Mouse (Mus musculus): ENCODE measurements around the gene Mad1l1.
A peak's percentile ranks its signal among the peaks of the same experiment; 100 is the strongest.

The Mad1l1 gene

DNA sequence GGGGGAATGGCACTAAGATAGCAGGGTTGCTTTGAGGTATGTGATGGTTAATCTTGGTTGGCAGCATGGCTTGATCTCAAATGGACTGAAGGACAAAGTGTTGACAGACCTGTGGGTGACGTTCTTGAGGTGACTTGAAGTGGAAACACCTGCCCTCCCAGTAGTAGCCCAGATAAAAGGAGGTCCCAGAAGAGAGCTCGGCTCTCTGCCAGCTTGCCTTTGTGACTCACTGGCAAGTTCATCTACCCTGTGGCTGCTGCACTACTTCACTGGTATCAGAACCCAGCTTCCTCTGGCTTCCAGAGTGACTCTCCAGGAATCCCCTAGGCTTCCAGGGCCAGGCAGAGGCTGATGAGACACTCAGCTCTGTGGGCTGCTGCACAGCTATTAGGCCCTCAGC lies 170.2 kb downstream of the Mad1l1 start:
- DNase-seq (ENCODE audit: extremely low read depth, insufficient read length, low spot score) = no peak

DNA sequence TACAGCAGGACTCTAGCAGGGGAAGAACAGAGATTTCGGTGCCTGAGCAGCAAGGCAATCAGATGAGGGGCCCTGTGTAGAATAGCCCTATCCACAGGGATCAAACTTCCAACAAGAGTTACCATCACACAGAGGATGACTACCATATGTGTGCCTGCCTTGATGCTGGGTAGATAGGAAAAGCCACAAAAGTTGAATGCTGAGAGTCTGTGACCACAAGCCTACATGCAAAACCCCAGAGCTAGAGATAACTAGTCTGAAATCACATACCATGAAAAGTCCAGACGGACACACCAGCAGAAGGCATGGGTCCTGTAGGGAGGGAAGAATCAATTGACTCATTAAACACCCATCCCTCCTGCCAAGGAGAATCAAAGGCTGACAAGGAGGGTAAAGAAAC lies 170.7 kb downstream of the Mad1l1 start:
- no peak for DNase-seq (ENCODE audit: extremely low read depth, insufficient read length, low spot score)

DNA sequence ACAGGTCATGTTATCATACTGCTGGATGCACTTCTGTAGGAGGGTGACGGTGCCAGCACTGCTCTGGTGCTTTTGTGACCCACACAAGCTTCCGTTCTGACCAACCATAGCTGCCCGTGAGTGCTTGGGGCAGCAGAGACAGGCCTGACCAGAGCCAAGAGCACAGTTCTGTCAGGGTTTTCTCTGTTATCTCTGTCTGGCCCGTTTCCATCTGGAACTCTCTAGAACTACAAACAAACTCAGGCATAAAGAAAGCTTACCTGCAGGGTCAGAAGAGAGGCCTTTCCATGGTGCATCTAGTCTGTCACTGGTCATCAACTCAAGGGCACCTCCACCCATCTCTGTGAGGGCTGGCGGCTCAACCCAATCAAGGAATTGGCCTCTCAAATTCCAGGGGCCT lies 171.2 kb downstream of the Mad1l1 start:
- DNase-seq (ENCODE audit: extremely low read depth, insufficient read length, low spot score) = no peak

DNA sequence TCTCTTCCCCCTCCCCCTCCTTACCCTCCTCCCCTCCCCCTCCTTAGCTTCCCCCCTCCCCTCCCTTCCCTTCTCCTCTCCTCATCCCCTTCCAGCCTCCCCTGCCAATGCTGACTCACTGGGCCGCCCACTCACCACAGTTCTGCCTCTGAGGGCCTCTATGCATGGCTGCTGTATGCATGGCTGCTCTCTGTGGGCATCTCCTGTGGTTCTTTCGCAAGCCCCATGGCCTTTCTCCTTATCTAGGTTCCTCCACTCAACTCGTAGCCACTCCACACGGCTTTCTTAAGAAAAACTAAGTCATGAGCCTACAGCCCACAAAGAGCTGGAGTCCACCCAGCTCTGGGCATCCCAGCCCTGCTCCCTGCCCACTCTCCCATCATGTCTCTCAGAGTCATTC lies 172.1 kb downstream of the Mad1l1 start:
- DNase-seq (ENCODE audit: extremely low read depth, insufficient read length, low spot score) = peak; percentile 39

DNA sequence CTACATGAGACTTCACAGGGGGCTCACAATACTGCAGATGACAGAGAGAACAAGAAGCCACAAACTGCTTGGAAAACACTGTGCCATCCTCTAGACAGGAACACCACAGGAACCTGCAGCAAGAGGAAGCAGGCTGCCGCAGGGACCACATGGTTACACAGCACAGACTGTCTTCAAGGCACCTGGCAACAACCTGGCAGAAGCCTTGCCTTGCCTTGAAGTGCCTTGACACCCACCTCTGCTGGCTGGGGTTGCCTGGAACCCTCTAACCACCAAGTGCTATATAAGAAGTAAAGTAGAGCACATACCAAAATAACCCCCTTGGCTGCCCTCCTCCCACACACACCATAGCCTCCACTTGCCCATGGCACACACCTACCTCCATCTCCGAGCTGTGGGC lies 177.8 kb downstream of the Mad1l1 start:
- no peak for DNase-seq (ENCODE audit: extremely low read depth, insufficient read length, low spot score)

DNA sequence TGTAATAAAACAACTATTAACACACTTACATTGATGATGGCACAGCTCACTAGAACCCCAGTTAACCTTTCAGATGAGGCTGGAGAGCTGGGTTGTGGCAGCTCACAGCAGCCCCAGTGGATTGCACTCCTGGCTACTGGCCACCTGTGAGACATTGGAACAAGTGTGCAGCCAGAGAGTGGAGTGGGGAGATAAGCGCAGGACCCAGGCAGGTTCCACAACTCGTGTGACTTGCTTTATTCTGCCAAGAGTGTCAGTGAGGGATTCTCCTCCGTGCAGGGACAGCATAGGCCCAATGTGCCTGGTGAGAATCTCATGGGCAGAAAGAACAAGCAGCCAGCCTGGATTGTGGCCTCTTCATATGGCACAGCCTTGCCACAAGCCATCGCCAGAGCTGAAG lies 180.0 kb downstream of the Mad1l1 start:
- DNase-seq (ENCODE audit: extremely low read depth, insufficient read length, low spot score) = no peak

DNA sequence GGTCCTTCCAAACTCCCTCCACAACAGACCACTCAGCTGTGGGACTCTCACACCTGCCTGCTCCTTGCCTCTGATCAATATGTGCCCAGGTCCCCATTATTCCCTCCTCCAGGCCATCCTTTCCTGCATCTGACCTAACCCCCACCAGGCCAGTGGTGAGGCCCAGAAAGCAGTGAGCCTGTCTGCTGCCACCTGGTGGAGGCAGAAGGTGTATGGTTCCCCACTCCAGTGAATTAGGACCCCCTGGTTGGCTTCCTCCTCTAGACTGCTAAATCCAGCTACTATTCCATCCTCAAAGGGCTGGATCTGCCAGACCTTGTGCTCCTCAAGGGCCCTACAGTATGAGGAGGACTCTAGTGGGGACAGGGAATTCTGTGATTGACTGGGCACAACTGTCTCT lies 181.1 kb downstream of the Mad1l1 start:
- no peak for DNase-seq (ENCODE audit: extremely low read depth, insufficient read length, low spot score)

DNA sequence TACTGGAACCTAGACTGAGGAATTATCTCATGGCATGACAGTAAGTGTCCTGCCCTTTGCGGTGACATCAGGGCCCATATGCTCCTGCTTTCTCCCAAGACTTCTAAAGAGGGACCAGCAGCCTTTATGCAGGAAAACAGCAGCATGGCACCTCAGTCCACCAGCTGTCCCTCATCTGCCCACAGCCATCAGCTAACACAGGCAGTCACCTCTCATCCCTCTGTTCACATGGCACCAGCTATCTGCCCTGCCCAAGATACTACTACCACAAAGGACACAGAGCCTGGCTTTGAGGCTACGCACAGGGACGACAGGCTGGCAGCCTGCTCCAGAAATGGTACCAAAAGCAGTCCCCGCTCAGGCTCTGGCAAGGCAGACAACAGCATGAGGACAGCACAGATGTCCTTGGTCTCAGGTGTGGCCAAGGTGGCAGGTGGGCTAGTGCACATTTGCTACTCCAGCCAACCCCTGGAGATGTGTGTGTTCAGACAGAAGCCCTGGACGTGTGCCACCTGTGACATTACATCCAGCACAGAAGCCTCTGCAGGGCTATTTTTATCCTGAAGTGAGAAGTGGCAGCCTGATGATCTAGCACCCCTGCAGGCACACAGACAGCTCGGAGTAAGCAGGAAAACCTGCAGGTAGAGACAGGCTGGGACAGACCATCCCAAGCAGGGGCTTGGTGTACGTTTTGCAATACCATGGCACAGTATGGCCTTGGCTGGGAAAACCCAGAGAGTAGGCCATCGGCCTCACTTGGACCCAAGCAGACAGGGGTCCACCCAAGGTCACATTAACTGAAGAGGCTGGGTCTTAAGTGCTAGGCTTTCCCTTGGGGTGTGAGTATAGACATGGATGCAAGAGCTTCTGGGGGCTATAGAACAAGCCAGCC lies 185.4 kb downstream of the Mad1l1 start:
- no peak for DNase-seq (ENCODE audit: extremely low read depth, insufficient read length, low spot score)

DNA sequence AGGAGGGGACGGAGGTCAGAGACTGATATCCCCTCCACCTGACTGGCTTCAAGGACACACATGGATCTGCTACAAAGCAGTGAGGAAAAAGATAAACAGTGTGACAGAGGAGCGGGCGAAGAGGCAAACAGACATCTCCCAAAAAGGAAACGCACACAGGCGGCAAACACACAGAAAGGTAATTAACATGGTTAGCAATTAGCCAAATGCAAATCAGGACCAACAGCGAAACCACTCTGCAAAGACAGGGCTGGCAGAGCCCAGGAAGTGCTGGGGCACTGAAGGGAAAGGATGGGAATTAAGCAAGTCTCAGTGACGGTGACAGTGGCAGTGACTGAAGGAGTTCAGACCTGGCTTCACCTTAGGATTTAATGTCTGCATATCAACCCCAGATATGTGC lies 187.3 kb downstream of the Mad1l1 start:
- DNase-seq (ENCODE audit: extremely low read depth, insufficient read length, low spot score) = no peak

DNA sequence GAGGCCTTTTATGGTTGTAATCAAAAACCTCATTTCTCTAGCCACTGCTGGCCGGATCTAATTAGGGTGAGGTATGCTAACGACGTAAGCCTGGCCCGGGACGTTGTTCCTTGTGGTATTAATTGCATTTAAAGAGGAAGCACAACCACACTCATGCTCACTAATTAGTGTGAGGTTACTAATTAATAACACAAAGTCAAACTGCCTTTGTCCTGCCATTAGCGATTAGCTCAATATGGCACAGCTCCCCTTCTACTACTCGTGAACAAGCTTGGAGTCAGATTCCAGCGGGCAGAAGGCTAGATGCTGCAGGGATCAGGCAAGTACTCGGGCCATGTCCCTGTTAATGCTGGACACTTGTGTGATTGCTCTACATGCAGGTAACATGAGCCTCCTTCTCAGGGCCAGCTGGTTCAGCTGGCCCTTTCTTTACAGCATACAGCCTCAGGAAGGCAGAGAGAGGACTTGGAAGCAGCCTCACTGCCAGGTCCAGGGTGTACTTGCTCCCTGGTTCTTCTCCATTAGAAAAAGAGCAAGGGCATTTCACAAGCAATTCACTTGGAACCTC lies 192.9 kb downstream of the Mad1l1 start:
- no peak for DNase-seq (ENCODE audit: extremely low read depth, insufficient read length, low spot score)

DNA sequence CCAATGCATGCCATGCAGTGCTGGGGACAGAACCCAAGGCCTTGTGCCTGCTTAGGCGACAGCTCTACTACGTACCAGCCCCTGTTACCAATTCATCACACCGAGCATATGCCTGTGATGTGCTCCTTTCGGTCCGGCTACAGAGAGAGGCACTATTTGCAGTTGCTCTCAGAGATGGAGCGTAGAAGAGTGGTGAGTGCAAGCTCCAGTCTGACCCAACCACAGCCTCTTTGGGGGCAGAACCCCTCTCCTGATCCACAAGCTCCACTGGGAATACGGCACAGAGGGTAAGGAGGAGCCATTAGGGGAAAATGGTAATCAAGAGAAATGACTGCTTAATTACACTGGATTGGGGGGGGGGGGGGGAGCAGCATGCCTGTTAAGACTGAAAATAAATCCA lies 193.4 kb downstream of the Mad1l1 start:
- DNase-seq (ENCODE audit: extremely low read depth, insufficient read length, low spot score) = no peak

DNA sequence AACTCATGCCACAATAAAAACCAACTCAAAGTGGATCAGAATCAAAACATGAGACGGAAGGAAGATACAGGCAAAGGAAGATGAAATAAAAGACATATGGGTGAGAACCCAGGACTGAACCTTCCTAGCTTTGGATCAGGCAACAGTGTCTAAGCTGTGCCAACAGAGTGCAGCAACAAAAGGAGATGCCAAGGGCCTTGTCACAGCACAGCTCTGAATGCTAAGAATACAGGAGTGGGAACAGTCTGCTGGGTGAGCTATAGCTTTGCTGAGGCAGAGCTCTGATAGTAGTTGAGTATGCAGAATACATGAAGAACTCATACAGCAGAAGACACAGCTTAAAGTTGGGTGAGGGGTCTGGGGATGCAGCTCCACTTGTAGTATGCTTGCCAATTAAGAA lies 196.7 kb downstream of the Mad1l1 start:
- no peak for DNase-seq (ENCODE audit: extremely low read depth, insufficient read length, low spot score)

DNA sequence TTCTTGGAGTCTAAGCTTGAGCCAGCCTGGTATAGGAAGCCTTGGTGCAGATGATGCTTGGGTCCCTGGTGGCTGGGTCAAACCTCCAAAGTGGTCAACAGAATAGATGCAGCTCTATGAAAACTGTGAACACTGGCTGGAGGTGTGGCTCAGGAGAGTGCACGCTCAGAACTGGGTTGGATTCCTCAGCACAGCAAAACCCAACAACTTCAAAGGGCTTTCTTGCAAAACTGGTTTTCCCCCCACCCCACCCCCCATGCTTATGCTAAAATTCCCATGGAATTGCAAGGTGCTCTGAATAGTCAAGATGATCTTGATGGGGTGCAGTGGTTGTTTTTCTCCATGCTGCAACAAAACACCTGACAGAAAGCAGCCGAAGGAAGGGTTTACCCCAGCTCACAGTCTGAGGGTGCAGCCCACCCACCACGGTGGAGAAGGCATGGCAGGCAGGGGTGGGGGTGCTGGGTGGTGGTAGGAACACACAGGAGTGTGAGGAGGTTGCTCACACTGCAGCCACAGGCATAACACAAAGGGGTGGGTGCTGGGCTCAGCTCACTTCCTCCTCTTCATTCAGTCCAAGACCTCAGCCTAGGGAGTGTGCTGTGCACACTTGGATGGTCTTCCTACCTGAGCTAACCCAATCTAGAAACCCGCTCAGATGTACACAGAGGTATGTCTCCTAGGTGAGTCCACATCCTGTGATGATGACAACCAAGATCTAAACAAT lies 197.5 kb downstream of the Mad1l1 start:
- DNase-seq (ENCODE audit: extremely low read depth, insufficient read length, low spot score) = no peak

DNA sequence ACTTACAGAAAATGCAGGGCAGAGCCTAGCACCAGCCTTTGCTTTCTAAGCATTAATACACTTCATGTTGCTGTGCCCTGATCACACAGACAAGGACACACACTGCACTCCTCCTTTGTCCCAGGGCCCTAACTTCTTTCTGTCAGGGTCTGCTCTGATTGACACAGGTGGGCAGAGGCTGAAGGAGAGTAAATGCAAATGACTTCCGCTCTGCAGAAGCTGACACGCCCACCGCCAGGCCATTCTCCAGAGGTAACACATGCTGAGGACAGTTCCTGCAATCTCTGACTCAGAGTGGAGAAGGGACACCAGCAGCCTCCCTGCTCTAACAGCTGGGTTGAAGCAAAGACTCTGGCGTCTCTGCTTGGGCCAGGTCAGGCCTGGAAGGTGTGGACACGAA lies 198.2 kb downstream of the Mad1l1 start:
- no peak for DNase-seq (ENCODE audit: extremely low read depth, insufficient read length, low spot score)

DNA sequence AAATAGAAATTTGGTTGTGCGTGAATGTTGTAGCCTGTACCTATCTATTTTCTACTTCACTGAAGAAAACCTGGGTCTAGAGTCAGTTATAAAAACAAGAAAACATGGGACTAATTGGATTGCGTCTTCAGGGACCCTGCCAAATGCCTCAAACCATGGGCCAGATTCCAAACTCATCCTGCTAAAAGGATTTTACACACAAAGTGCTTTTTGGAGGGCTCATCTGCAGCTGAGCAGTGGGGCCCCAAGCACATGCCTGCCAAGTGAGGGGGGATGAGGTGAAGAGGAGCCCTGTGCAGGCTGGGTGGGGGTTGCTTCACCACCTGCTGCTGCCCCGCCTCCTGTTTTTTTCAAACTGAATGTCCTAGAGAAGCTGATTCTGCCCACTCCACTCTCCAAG lies 199.4 kb downstream of the Mad1l1 start:
- no peak for DNase-seq (ENCODE audit: extremely low read depth, insufficient read length, low spot score)

DNA sequence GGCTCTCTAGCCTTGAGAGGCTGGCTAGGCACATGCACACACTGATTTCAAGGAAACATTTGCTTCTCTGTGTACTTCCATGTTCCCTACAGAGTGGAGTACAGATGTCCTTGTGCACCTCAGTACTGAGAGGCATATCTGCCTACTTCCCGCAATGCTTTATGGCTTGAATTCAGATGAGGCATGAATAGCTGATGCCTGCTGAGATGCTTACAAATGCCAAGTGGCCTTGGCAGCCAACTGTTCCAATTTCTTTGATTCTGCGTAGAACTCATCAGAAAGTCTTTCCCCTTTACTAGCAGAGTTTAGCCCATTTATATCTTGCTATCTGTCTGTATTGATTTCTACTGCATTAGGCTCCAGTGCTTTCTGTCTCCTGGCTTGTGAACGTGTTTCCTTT lies 202.4 kb downstream of the Mad1l1 start:
- DNase-seq (ENCODE audit: extremely low read depth, insufficient read length, low spot score) = no peak

DNA sequence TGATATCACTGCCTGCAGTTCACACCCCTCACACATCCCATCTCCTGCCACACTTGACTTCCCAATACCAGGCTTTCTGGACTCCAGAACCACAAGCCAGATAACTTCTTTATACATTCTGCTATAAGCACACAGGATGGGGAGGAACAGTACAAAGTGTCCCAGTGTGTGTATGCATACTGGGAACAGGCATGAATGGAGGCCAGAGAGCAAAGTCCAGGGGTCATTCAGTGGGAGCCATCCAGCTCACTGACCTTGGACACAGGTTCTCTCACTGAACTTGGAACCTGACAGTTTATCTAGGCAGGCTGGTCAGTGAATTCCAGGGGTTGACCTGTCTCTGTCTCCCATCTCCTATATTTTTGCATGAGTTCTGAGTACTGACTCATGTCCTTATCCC lies 203.4 kb downstream of the Mad1l1 start:
- no peak for DNase-seq (ENCODE audit: extremely low read depth, insufficient read length, low spot score)

DNA sequence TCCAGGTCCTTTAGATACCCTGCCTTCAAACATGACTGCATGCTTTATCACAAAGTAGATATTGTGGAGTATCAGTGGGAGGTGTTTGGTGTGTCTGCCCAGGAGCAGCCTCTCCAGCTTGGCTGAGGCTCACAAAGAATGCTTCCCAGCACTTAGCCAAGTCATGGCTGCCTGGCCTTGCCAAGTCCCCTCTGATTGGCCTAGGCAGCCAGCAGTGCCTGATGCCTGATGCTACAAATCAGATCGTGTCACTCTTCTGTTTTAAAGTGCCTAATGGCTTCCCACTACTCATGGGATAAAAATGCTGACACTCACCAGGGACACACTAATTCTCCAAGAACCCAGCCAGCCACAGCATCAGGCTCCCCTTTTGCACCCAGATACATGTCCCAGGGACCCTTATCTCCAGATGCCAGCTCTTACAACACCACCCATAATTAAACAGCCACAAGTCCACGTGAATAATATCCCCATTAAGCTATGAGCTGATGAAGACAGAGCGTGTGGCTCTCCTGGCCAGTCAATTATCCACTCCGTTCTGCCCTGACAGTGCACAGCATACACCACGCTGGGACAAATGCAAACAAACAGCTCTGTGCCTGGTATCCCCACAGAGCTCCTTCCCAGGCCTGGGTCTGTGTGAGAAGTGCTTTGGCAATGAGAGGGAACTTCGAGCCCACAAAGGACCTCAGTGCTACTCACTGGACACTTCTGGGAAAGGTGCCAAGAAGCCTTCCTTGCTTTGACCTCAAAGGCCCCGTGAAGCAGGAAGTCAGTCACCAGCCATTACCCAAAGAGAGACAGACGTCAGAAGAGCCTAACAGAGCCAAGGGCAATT lies 205.7 kb downstream of the Mad1l1 start:
- DNase-seq (ENCODE audit: extremely low read depth, insufficient read length, low spot score) = peak; percentile 55

DNA sequence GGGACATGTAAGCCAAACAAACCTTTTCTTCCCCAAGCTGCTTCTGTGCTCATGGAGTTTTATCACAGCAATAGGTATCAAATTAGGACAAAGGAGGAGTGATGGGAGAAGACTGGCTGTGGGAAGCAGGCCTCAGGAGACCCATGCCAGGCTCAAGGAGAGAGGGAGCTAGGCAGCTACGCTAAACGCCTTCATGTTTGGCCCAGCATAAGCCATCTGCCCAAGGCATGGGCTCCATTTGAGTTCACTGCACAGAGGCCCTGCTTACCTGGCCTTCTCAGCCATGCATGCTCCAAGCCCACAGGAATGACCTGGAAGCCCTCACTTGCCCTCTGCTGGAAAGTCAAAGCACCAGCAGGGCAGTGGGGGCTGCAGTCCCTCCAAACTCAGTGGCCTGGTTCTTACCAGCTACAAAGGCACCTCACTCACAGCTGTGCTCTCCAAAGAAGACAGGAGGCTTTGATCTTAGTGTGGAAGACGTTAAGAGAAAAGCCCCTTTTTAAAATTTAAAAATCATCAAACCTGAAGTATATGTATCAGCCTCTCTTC lies 206.8 kb downstream of the Mad1l1 start:
- no peak for DNase-seq (ENCODE audit: extremely low read depth, insufficient read length, low spot score)

DNA sequence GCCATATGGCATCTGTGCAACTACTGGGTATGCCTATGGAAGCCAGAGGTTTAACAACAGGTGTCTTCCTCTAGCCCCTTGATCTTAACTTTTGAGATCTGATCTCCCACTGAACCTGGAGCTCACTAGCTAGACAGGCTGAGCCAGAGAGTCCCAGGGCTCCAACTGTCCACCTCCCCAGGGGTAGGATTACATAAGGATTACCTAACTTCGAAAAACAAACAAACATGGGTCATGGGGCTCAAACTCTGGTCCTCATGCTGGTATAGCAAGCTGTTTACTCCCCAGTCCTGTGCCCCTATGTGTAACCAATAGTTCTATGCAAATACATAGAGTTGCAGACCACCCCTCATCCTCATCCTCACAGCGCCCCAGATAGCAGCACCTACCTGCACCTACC lies 208.1 kb downstream of the Mad1l1 start:
- no peak for DNase-seq (ENCODE audit: extremely low read depth, insufficient read length, low spot score)

DNA sequence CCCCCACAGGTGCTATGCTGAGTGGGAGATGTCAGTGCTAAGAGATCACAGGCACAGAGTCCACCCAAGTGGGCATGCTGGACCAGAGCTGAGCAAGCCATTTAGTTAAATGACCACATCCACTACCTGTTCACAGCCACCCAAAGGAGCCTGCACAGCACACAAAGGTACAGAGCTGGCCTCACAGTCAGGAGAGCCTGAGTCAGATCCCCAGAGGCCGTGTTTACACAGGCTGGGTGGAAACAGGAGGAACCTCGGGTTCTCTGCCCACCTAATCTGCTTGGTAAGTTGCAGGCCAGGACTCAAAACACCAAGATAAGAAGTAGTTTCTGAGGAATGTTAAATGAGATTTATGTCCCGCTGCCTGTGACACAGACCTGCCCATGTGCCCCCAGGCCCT lies 211.3 kb downstream of the Mad1l1 start:
- DNase-seq (ENCODE audit: extremely low read depth, insufficient read length, low spot score) = no peak
